Mouse (Mus musculus) ES-Bruce4 (cell line): ENCODE results near the gene Slc35a5.

Experiments used
- CTCF ChIP-seq: IDR thresholded peaks from one replicate; pipeline ENCODE4 v1.8.1; 2011; ENCODE audit warnings: low read depth, low read length
- EP300 ChIP-seq: IDR thresholded peaks from 2 replicates; pipeline ENCODE4 v1.6.1; 2011; ENCODE audit warnings: low read depth, low read length; ENCODE audit not compliant: insufficient read depth

- TF ChIP-seq EP300 (no peak), CTCF (no peak)
These were observed 377 bp downstream of the Slc35a5 start for GRCm38 (mm10) chr16:45158136-45158521.
